In genomic region chr7:28587644-28588043, GRCm38 (mm10) we compare ENCODE assay signal across 12 mouse cellular contexts. TPM values are rescaled to one million over a fixed set of nuclear protein-coding genes. Genes with fewer than 3 reads are reported as not detected.
DNase-seq lines count a peak whose midpoint lies in the region; ATAC-seq lines count a peak whose summit lies in the region.
"Had no signal": no experiment of that assay in that cellular context is flagged by ENCODE, and none has a peak within 500 bp of the region (broad histone marks: within the 10 kb centered on the region; RNA-seq: fewer than 3 reads in every experiment).

No protein-coding gene starts in this region.

- intact Hi-C loops in heart, postnatal 25 days (cut with DNase I): no loop called here

- H3K36me3 ChIP-seq in heart, embryonic 11.5 days (ENCODE audit: control insufficient read depth, insufficient read depth, low read length): no peaks in the 10 kb centered on the region
- no peaks in the 10 kb centered on the region for H3K36me3 ChIP-seq in embryonic facial prominence, embryonic 13.5 days

- peaks cover 67% of the 10 kb centered on the region for H3K4me1 ChIP-seq in heart, embryonic 11.5 days (ENCODE audit: control insufficient read depth, insufficient read depth, low read length)
- H3K4me1 ChIP-seq in embryonic facial prominence, embryonic 13.5 days: peaks cover 81% of the 10 kb centered on the region

- peak; percentile 46; the same call in 1 of the 2 replicates for ATAC-seq in heart, embryonic 11.5 days (replicated peaks; ENCODE audit: insufficient number of reproducible peaks, low FRiP score, low TSS enrichment)
- no peak for ATAC-seq in embryonic facial prominence, embryonic 13.5 days (ENCODE audit: insufficient number of reproducible peaks, insufficient read depth, low FRiP score, low TSS enrichment, low read depth)

- peak overlapping the region; percentile 12; the same call in 1 of the 2 replicates for H3K9ac ChIP-seq in heart, embryonic 11.5 days (ENCODE audit: low read depth, low read length)
- H3K9ac ChIP-seq in embryonic facial prominence, embryonic 13.5 days: peak overlapping the region; percentile 58

- peak overlapping the region; percentile 37 for H3K4me2 ChIP-seq in heart, embryonic 11.5 days
- H3K4me2 ChIP-seq in embryonic facial prominence, embryonic 13.5 days: no peak overlapping the region

- H3K27ac ChIP-seq in heart, embryonic 11.5 days (ENCODE audit: low read depth, low read length): peak overlapping the region; percentile 73
- peak overlapping the region; percentile 69 for H3K27ac ChIP-seq in embryonic facial prominence, embryonic 13.5 days

- no peak for DNase-seq in heart, postnatal 25 days (ENCODE audit: low spot score)
- peak; percentile 42 for DNase-seq in 3134 (ENCODE audit: extremely low read depth, insufficient read length, low spot score)
- peak; percentile 63 to 76 for DNase-seq in kidney, postnatal 4 days
- no peak for DNase-seq in frontal cortex, postnatal 14 days (ENCODE audit: low spot score in 2 of 2)
- no peak for DNase-seq in right cerebral cortex, postnatal 10 days (ENCODE audit: low spot score in 2 of 2)
- no peak for DNase-seq in spleen, postnatal 10 days (ENCODE audit: low spot score in 2 of 2)
- DNase-seq: adrenal gland, adult 8-10 months had no signal

- no peaks in the 10 kb centered on the region for H3K27me3 ChIP-seq in heart, embryonic 11.5 days (ENCODE audit: control insufficient read depth, insufficient read depth, low read length)
- H3K27me3 ChIP-seq in embryonic facial prominence, embryonic 13.5 days: no peaks in the 10 kb centered on the region
- H3K27me3 ChIP-seq: CH12.LX had no signal

- H3K4me3 ChIP-seq in heart, embryonic 11.5 days (ENCODE audit: low read depth, low read length): no peak overlapping the region
- no peak overlapping the region for H3K4me3 ChIP-seq in embryonic facial prominence, embryonic 13.5 days

- no peaks in the 10 kb centered on the region for H3K9me3 ChIP-seq in heart, embryonic 11.5 days (replicated peaks; ENCODE audit: control insufficient read depth, low read length)
- no peaks in the 10 kb centered on the region for H3K9me3 ChIP-seq in embryonic facial prominence, embryonic 13.5 days
- H3K9me3 ChIP-seq: megakaryocyte, embryonic 14.5 days had no signal

RNA-seq across cellular contexts. Expression of gene Samd4b, which starts 10.3 kb away (rescaled TPM):
- 22.2 and 22.8 TPM in 2 replicates for polyA plus RNA-seq in heart, embryonic 11.5 days (2014; fragmentation: Nextera tagmentation; extraction: Ambion mirVana)
- 10 to 100 TPM; 22.6 to 22.8 TPM for total RNA-seq in heart, postnatal 25 days (2021)
- polyA plus RNA-seq in embryonic facial prominence, embryonic 13.5 days (2015; fragmentation: Nextera tagmentation; extraction: Ambion mirVana): 32.8 and 33.3 TPM in 2 replicates

RNA-seq across cellular contexts. Expression of gene Pak4, which starts 10.3 kb away (rescaled TPM):
- 25.4 and 27.6 TPM in 2 replicates for polyA plus RNA-seq in heart, embryonic 11.5 days (2014; fragmentation: Nextera tagmentation; extraction: Ambion mirVana)
- 1 to 10 TPM; 8.4 to 8.8 TPM for total RNA-seq in heart, postnatal 25 days (2021)
- polyA plus RNA-seq in embryonic facial prominence, embryonic 13.5 days (2015; fragmentation: Nextera tagmentation; extraction: Ambion mirVana): 35.8 and 36.0 TPM in 2 replicates

RNA-seq across cellular contexts. Expression of gene Nccrp1, which starts 40.6 kb away (rescaled TPM):
- not detected in 2 replicates for polyA plus RNA-seq in heart, embryonic 11.5 days (2014; fragmentation: Nextera tagmentation; extraction: Ambion mirVana)
- total RNA-seq in heart, postnatal 25 days (2021): not detected
- polyA plus RNA-seq in embryonic facial prominence, embryonic 13.5 days (2015; fragmentation: Nextera tagmentation; extraction: Ambion mirVana): 0.18 TPM in 1 of 2 replicates, not detected in the other
- total RNA-seq: adrenal gland, adult 8-10 months; CH12.LX had no signal

RNA-seq across cellular contexts. Expression of gene Acp7, which starts 43.5 kb away (rescaled TPM):
- polyA plus RNA-seq in heart, embryonic 11.5 days (2014; fragmentation: Nextera tagmentation; extraction: Ambion mirVana): 0.17 TPM in 1 of 2 replicates, not detected in the other
- not detected for total RNA-seq in heart, postnatal 25 days (2021)
- 0.23 TPM in 1 of 2 replicates, not detected in the other for polyA plus RNA-seq in embryonic facial prominence, embryonic 13.5 days (2015; fragmentation: Nextera tagmentation; extraction: Ambion mirVana)
- total RNA-seq: adrenal gland, adult 8-10 months; CH12.LX had no signal

RNA-seq across cellular contexts. Expression of gene Sycn, which starts 47.0 kb away (rescaled TPM):
- not detected in 2 replicates for polyA plus RNA-seq in heart, embryonic 11.5 days (2014; fragmentation: Nextera tagmentation; extraction: Ambion mirVana)
- not detected for total RNA-seq in heart, postnatal 25 days (2021)
- polyA plus RNA-seq in embryonic facial prominence, embryonic 13.5 days (2015; fragmentation: Nextera tagmentation; extraction: Ambion mirVana): not detected in 2 replicates
- total RNA-seq: adrenal gland, adult 8-10 months; CH12.LX; layer of hippocampus, adult 18-20 months had no signal

Comparison
In these comparisons a context has a peak if more than half of its experiments do, and no peak if none do; other contexts are left out.
1. DNase-seq: peak in 3134 (single experiment) and kidney, postnatal 4 days (2 of 2); none in heart, postnatal 25 days (single experiment), frontal cortex, postnatal 14 days (0 of 2), right cerebral cortex, postnatal 10 days (0 of 2) and spleen, postnatal 10 days (0 of 2).